Mouse (Mus musculus) layer of hippocampus, adult 18-20 months (tissue): ENCODE measurements around the gene Trim10. TPM values are rescaled to one million over a fixed set of nuclear protein-coding genes. Genes with fewer than 3 reads are reported as not detected.

Experiments used
- DNase-seq, 2 experiments: peaks; one replicate each; pipeline ENCODE4 v3.0.0; 2022; ENCODE audit warnings: low spot score in 2 of 2
- total RNA-seq, 2 experiments: library from RNA; stranded (reverse); gene quantifications; 2 replicates each; pipeline ENCODE4 v1.2.3; 2021

The Trim10 gene
- total RNA-seq, 2 experiments from 2014 or later, result not detected

- DNase-seq, result no peak
These were observed 38.9 kb downstream of the Trim10 start for GRCm38 (mm10) chr17:36908235-36908634.

GRCm38 (mm10) chr17:36909802-36910201 is 40.4 kb downstream of the Trim10 start:
- DNase-seq, result no peak

GRCm38 (mm10) chr17:36912031-36912430 is 42.7 kb downstream of the Trim10 start:
- no peak for DNase-seq

- DNase-seq, result peak; percentile 56 to 90
These were observed 44.7 kb downstream of the Trim10 start for GRCm38 (mm10) chr17:36914108-36914507.

- DNase-seq, result peak; percentile 16 to 75
These were observed 45.7 kb downstream of the Trim10 start for GRCm38 (mm10) chr17:36915076-36915475.

- DNase-seq, result no peak
These were observed 50.9 kb downstream of the Trim10 start for GRCm38 (mm10) chr17:36920239-36920638.

- no peak for DNase-seq
These were observed 53.3 kb downstream of the Trim10 start for GRCm38 (mm10) chr17:36922715-36923114.

GRCm38 (mm10) chr17:36923491-36923890 is 54.1 kb downstream of the Trim10 start:
- no peak for DNase-seq

Other genes starting within 250 kb of the Trim10 start
- not detected for gene H2-M9, start 226.9 kb upstream of the Trim10 start, total RNA-seq
- not detected for gene H2-M1, start 197.4 kb upstream of the Trim10 start, total RNA-seq
- gene H2-M10.5, start 96.7 kb upstream of the Trim10 start, total RNA-seq, result not detected
- gene H2-M10.6, start 57.4 kb upstream of the Trim10 start, total RNA-seq, result not detected
- 10 to 100 TPM; 18.1 to 20.3 TPM for gene Trim26, start 32.4 kb upstream of the Trim10 start, total RNA-seq
- gene Trim15, start 2.4 kb upstream of the Trim10 start, total RNA-seq, result not detected
- gene Trim40, start 20.5 kb downstream of the Trim10 start, total RNA-seq, result not detected
- gene Trim31, start 28.5 kb downstream of the Trim10 start, total RNA-seq, result not detected
- 1 to 10 TPM; 3.0 to 4.6 TPM for gene Rnf39, start 73.3 kb downstream of the Trim10 start, total RNA-seq
- gene Ppp1r11, start 82.2 kb downstream of the Trim10 start, total RNA-seq, result 100 to 1,000 TPM; 140 to 145 TPM
- 10 to 100 TPM; 31.3 to 37.2 TPM for gene Znrd1, start 89.0 kb downstream of the Trim10 start, total RNA-seq
- 1 to 10 TPM; 5.6 to 7.2 TPM for gene Znrd1as, start 89.0 kb downstream of the Trim10 start, total RNA-seq
- gene 2410137M14Rik, start 111.7 kb downstream of the Trim10 start, total RNA-seq, result not detected
- under 1 TPM; 0.87 to 0.96 TPM for gene H2-M5, start 120.0 kb downstream of the Trim10 start, total RNA-seq
- 1 to 10 TPM; 8.1 to 8.7 TPM for gene Zfp57, start 131.6 kb downstream of the Trim10 start, total RNA-seq
- 10 to 100 TPM; 35.8 to 43.1 TPM for gene Mog, start 153.8 kb downstream of the Trim10 start, total RNA-seq
- 100 to 1,000 TPM; 683 to 686 TPM for gene Gabbr1, start 176.4 kb downstream of the Trim10 start, total RNA-seq
- gene Olfr90, start 218.9 kb downstream of the Trim10 start, total RNA-seq, result not detected
- gene Olfr91, start 228.7 kb downstream of the Trim10 start, total RNA-seq, result not detected